Mouse (Mus musculus): Measurements from ENCODE around the gene Igf2bp3. TPM values are rescaled to one million over a fixed set of nuclear protein-coding genes. Genes with fewer than 3 reads are reported as not detected.

Gene Igf2bp3
- polyA plus RNA-seq, 1 experiment from 2014 or later: 16.3 TPM

- 62% methylated on average over 1 of the region's 1 CpGs for WGBS (ENCODE audit: insufficient replicate concordance)
- Histone ChIP-seq H3K4me1 (replicated peaks) (0 out of 2 replicates have a peak, but pooled peaks cover 5% of the 10 kb centered on the region), H3K36me3 (replicated peaks) (peaks cover 55% of the 10 kb centered on the region), H3K4me3 (replicated peaks) (no peak overlapping the region), H3K27ac (replicated peaks) (no peak overlapping the region), H3K9me3 (replicated peaks) (no peaks in the 10 kb centered on the region), H3K27me3 (no peaks in the 10 kb centered on the region), H3K4me2 (no peak overlapping the region), H3K9ac (no peak overlapping the region)
- no peak for ATAC-seq (ENCODE audit: insufficient read depth)
These were observed 115.7 kb downstream of the Igf2bp3 start for GRCm38 (mm10) chr6:49099086-49099485.

- Histone ChIP-seq H3K27ac (replicated peaks) (no peak overlapping the region), H3K9ac (no peak overlapping the region), H3K4me2 (no peak overlapping the region), H3K36me3 (replicated peaks) (peaks cover 53% of the 10 kb centered on the region), H3K4me1 (replicated peaks) (0 out of 2 replicates have a peak, but pooled peaks cover 5% of the 10 kb centered on the region), H3K4me3 (replicated peaks) (no peak overlapping the region), H3K9me3 (replicated peaks) (no peaks in the 10 kb centered on the region), H3K27me3 (no peaks in the 10 kb centered on the region)
- ATAC-seq (ENCODE audit: insufficient read depth): no peak
- 68% methylated on average over 5 of the region's 5 CpGs for WGBS (ENCODE audit: insufficient replicate concordance)
These were observed 117.1 kb downstream of the Igf2bp3 start for GRCm38 (mm10) chr6:49097596-49098110.

GRCm38 (mm10) chr6:49096933-49097461 lies 117.8 kb downstream of the Igf2bp3 start:
- Histone ChIP-seq H3K4me3 (replicated peaks) (no peak overlapping the region), H3K4me2 (no peak overlapping the region), H3K36me3 (replicated peaks) (peaks cover 56% of the 10 kb centered on the region), H3K27me3 (no peaks in the 10 kb centered on the region), H3K27ac (replicated peaks) (no peak overlapping the region), H3K9ac (no peak overlapping the region), H3K4me1 (replicated peaks) (0 out of 2 replicates have a peak, but pooled peaks cover 5% of the 10 kb centered on the region), H3K9me3 (replicated peaks) (no peaks in the 10 kb centered on the region)
- ATAC-seq (ENCODE audit: insufficient read depth): no peak; the same call in 1 of the 2 replicates
- 74% methylated on average over 13 of the region's 13 CpGs for WGBS (ENCODE audit: insufficient replicate concordance)

GRCm38 (mm10) chr6:49096421-49096820 lies 118.3 kb downstream of the Igf2bp3 start:
- 0 out of 2 replicates have a peak, but pooled peaks cover 5% of the 10 kb centered on the region for H3K4me1 ChIP-seq (replicated peaks)
- H3K27me3 ChIP-seq: no peaks in the 10 kb centered on the region
- no peak overlapping the region for H3K27ac ChIP-seq (replicated peaks)
- ATAC-seq (ENCODE audit: insufficient read depth): no peak
- no peak overlapping the region for H3K9ac ChIP-seq
- peaks cover 62% of the 10 kb centered on the region for H3K36me3 ChIP-seq (replicated peaks)
- WGBS (ENCODE audit: insufficient replicate concordance): 73% methylated on average over 7 of the region's 7 CpGs
- H3K4me2 ChIP-seq: no peak overlapping the region
- H3K9me3 ChIP-seq (replicated peaks): no peaks in the 10 kb centered on the region
- H3K4me3 ChIP-seq (replicated peaks): no peak overlapping the region

- no peak overlapping the region for H3K27ac ChIP-seq (replicated peaks)
- no peak overlapping the region for H3K4me3 ChIP-seq (replicated peaks)
- 0 out of 2 replicates have a peak, but pooled peaks cover 5% of the 10 kb centered on the region for H3K4me1 ChIP-seq (replicated peaks)
- 70% methylated on average over 10 of the region's 10 CpGs for WGBS (ENCODE audit: insufficient replicate concordance)
- H3K27me3 ChIP-seq: no peaks in the 10 kb centered on the region
- no peak for ATAC-seq (ENCODE audit: insufficient read depth)
- peaks cover 77% of the 10 kb centered on the region for H3K36me3 ChIP-seq (replicated peaks)
- no peak overlapping the region for H3K9ac ChIP-seq
- no peaks in the 10 kb centered on the region for H3K9me3 ChIP-seq (replicated peaks)
- no peak overlapping the region for H3K4me2 ChIP-seq
These were observed 119.8 kb downstream of the Igf2bp3 start for GRCm38 (mm10) chr6:49094968-49095367.

- no peak overlapping the region for H3K4me3 ChIP-seq (replicated peaks)
- H3K4me2 ChIP-seq: no peak overlapping the region
- no peaks in the 10 kb centered on the region for H3K9me3 ChIP-seq (replicated peaks)
- no peaks in the 10 kb centered on the region for H3K27me3 ChIP-seq
- H3K36me3 ChIP-seq (replicated peaks): peaks cover 55% of the 10 kb centered on the region
- H3K4me1 ChIP-seq (replicated peaks): peaks cover 4% of the 10 kb centered on the region
- no peak overlapping the region for H3K27ac ChIP-seq (replicated peaks)
- ATAC-seq (ENCODE audit: insufficient read depth): no peak
- H3K9ac ChIP-seq: no peak overlapping the region
- 81% methylated on average over 4 of the region's 4 CpGs for WGBS (ENCODE audit: insufficient replicate concordance)
These were observed 131.7 kb downstream of the Igf2bp3 start for GRCm38 (mm10) chr6:49083008-49083407.

GRCm38 (mm10) chr6:49079313-49079712 lies 135.4 kb downstream of the Igf2bp3 start:
- no peak overlapping the region for H3K27ac ChIP-seq (replicated peaks)
- H3K4me3 ChIP-seq (replicated peaks): no peak overlapping the region
- H3K9ac ChIP-seq: no peak overlapping the region
- H3K9me3 ChIP-seq (replicated peaks): no peaks in the 10 kb centered on the region
- no peak overlapping the region for H3K4me2 ChIP-seq
- H3K27me3 ChIP-seq: no peaks in the 10 kb centered on the region
- no peak for ATAC-seq (ENCODE audit: insufficient read depth)
- peaks cover 17% of the 10 kb centered on the region for H3K4me1 ChIP-seq (replicated peaks)
- H3K36me3 ChIP-seq (replicated peaks): peaks cover 23% of the 10 kb centered on the region
- 71% methylated on average over 1 of the region's 1 CpGs for WGBS (ENCODE audit: insufficient replicate concordance)

GRCm38 (mm10) chr6:49077894-49078293 lies 136.9 kb downstream of the Igf2bp3 start:
- H3K36me3 ChIP-seq (replicated peaks): peaks cover 10% of the 10 kb centered on the region
- no peaks in the 10 kb centered on the region for H3K27me3 ChIP-seq
- H3K27ac ChIP-seq (replicated peaks): no peak overlapping the region
- ATAC-seq (ENCODE audit: insufficient read depth): no peak
- H3K9ac ChIP-seq: no peak overlapping the region
- no peaks in the 10 kb centered on the region for H3K9me3 ChIP-seq (replicated peaks)
- peaks cover 21% of the 10 kb centered on the region for H3K4me1 ChIP-seq (replicated peaks)
- no peak overlapping the region for H3K4me2 ChIP-seq
- WGBS (ENCODE audit: insufficient replicate concordance): 59% methylated on average over 2 of the region's 2 CpGs
- no peak overlapping the region for H3K4me3 ChIP-seq (replicated peaks)

- H3K9ac ChIP-seq: peak overlapping the region; percentile 88
- peak overlapping the region; percentile 95 for H3K4me3 ChIP-seq (replicated peaks)
- no peaks in the 10 kb centered on the region for H3K36me3 ChIP-seq (replicated peaks)
- no peaks in the 10 kb centered on the region for H3K9me3 ChIP-seq (replicated peaks)
- peak overlapping the region; percentile 72 for H3K27ac ChIP-seq (replicated peaks)
- peak overlapping the region; percentile 90 for H3K4me2 ChIP-seq
- H3K27me3 ChIP-seq: no peaks in the 10 kb centered on the region
- under 1% methylated on average over 19 of the region's 19 CpGs for WGBS (ENCODE audit: insufficient replicate concordance)
- H3K4me1 ChIP-seq (replicated peaks): peaks cover 21% of the 10 kb centered on the region
- ATAC-seq (ENCODE audit: insufficient read depth): peak; percentile 58
These were observed 140.7 kb downstream of the Igf2bp3 start for GRCm38 (mm10) chr6:49074117-49074490.

- no peaks in the 10 kb centered on the region for H3K27me3 ChIP-seq
- ATAC-seq (ENCODE audit: insufficient read depth): peak; percentile 91
- WGBS (ENCODE audit: insufficient replicate concordance): under 1% methylated on average over 49 of the region's 49 CpGs
These were observed 141.2 kb downstream of the Igf2bp3 start, which contains the start of gene Malsu1 for GRCm38 (mm10) chr6:49073304-49074116. Gene Malsu1 (plus strand): TSS chr6:49073795.

GRCm38 (mm10) chr6:49068361-49068760 lies 146.4 kb downstream of the Igf2bp3 start:
- Histone ChIP-seq H3K9me3 (replicated peaks) (no peaks in the 10 kb centered on the region), H3K4me3 (replicated peaks) (no peak overlapping the region), H3K9ac (no peak overlapping the region), H3K4me1 (replicated peaks) (no peaks in the 10 kb centered on the region; the same call in 1 of the 2 replicates), H3K36me3 (replicated peaks) (no peaks in the 10 kb centered on the region), H3K27me3 (no peaks in the 10 kb centered on the region), H3K4me2 (no peak overlapping the region), H3K27ac (replicated peaks) (no peak overlapping the region)
- ATAC-seq (ENCODE audit: insufficient read depth): no peak
- WGBS (ENCODE audit: insufficient replicate concordance): 28% methylated on average over 3 of the region's 4 CpGs

More at GRCm38 (mm10) chr6:49073304-49074116, 141.2 kb downstream of the Igf2bp3 start, which contains the start of gene Malsu1:
- H3K27ac ChIP-seq (replicated peaks): peak within 1 kb of the TSS; percentile 72
- H3K4me3 ChIP-seq (replicated peaks): peak within 1 kb of the TSS; percentile 95
- H3K9ac ChIP-seq: peak within 1 kb of the TSS; percentile 88
- H3K4me2 ChIP-seq: peak within 1 kb of the TSS; percentile 90
- peaks cover 18% of the 10 kb centered on the region for H3K4me1 ChIP-seq (replicated peaks)
- no peaks in the 10 kb centered on the region for H3K9me3 ChIP-seq (replicated peaks)
- no peaks in the 10 kb centered on the region for H3K36me3 ChIP-seq (replicated peaks)

Data from liver, embryonic 15.5 days (tissue).